Comparison of ENCODE assay signal across 22 mouse cellular contexts in the genomic region with DNA sequence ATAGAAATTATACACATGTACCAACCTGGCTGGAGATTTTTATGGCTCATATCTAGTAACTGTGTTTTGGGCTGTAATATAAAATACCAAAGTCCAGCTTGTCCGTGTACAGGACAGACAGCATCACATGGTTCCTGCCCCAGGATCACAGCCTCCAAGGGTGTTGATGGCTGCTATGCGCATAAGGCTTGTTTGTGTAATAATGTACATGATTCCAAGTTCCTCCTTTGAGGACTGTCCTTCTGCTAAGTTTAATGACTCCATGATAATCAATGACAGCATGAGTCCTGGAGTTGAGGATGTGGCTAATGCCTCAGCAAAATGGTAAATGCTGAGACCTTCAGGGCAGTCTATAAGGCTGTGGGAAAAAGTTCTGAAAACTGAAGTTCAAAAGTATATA.
"Had no signal": no experiment of that assay in that cellular context is flagged by ENCODE, and none has a peak within 500 bp of the region (broad histone marks: within the 10 kb centered on the region; RNA-seq: fewer than 3 reads in every experiment).

No protein-coding gene starts in this region.

- H3K27ac ChIP-seq: liver, embryonic 15.5 days; lung, embryonic 15.5 days; macrophage; midbrain, embryonic 13.5 days; neural tube, embryonic 13.5 days; neural tube, embryonic 15.5 days had no signal

- H3K4me2 ChIP-seq: liver, embryonic 15.5 days; lung, embryonic 15.5 days; midbrain, embryonic 11.5 days; midbrain, embryonic 13.5 days; neural tube, embryonic 13.5 days; neural tube, embryonic 15.5 days had no signal

- H3K9me3 ChIP-seq: liver, embryonic 15.5 days; lung, embryonic 15.5 days; midbrain, embryonic 13.5 days; neural tube, embryonic 13.5 days; neural tube, embryonic 15.5 days had no signal

- ATAC-seq: liver, postnatal 0 days; lung, postnatal 0 days; midbrain, embryonic 13.5 days; midbrain, embryonic 16.5 days had no signal

- H3K4me3 ChIP-seq: liver, embryonic 15.5 days; lung, embryonic 15.5 days; megakaryocyte, embryonic 14.5 days; midbrain, embryonic 13.5 days; myocyte; neural tube, embryonic 13.5 days; neural tube, embryonic 15.5 days had no signal

- H3K27me3 ChIP-seq: liver, embryonic 15.5 days; lung, embryonic 15.5 days; megakaryocyte, embryonic 14.5 days; midbrain, embryonic 13.5 days; neural tube, embryonic 13.5 days; neural tube, embryonic 15.5 days had no signal

- H3K36me3 ChIP-seq: liver, embryonic 15.5 days; lung, embryonic 15.5 days; neural tube, embryonic 13.5 days had no signal

- H3K4me1 ChIP-seq: liver, embryonic 15.5 days; megakaryocyte, embryonic 14.5 days had no signal

- DNase-seq: liver, postnatal 0 days; lung, adult 2 months; lung, postnatal 14 days; lung, postnatal 36 days; retina, postnatal 1 day; right cerebral cortex, adult 18-20 months; right cerebral cortex, postnatal 4 days; spleen, adult 18-20 months; thymus, adult 18-20 months; thymus, postnatal 14 days; thymus, postnatal 4 days had no signal

- H3K9ac ChIP-seq: liver, embryonic 15.5 days; liver, postnatal 0 days; lung, embryonic 15.5 days; midbrain, embryonic 13.5 days; neural tube, embryonic 13.5 days; neural tube, embryonic 15.5 days had no signal
